Mouse (Mus musculus) hindbrain, postnatal 0 days (tissue): ENCODE measurements around the gene Ets2. TPM values are rescaled to one million over a fixed set of nuclear protein-coding genes. Genes with fewer than 3 reads are reported as not detected.

ENCODE experiments used
- ATAC-seq: fragments of 200-750 bp; cut with Nextera tagmentation; 2 replicates; pipeline ENCODE4 v1.8.0; 2017; ENCODE audit warnings: mild to moderate bottlenecking, moderate TSS enrichment, moderate library complexity
- DNase-seq: peaks from one replicate; pipeline ENCODE4 v3.0.0-alpha.2; 2015; ENCODE audit warnings: low spot score
- H3K27ac ChIP-seq: fragments of 300-500 bp; sonication (generic); 2 replicates; pipeline ENCODE4 v1.5.1; 2014; ENCODE audit warnings: mild to moderate bottlenecking
- H3K27me3 ChIP-seq: fragments of 300-500 bp; sonication (generic); 2 replicates; pipeline ENCODE4 v1.6.1; 2014; ENCODE audit warnings: low read length, mixed read lengths; ENCODE audit not compliant: insufficient read depth
- H3K36me3 ChIP-seq: fragments of 300-500 bp; sonication (generic); 2 replicates; pipeline ENCODE4 v1.6.1; 2014; ENCODE audit warnings: low read length, mixed read lengths; ENCODE audit not compliant: insufficient read depth
- H3K4me1 ChIP-seq: fragments of 300-500 bp; sonication (generic); 2 replicates; pipeline ENCODE4 v1.6.1; 2014; ENCODE audit warnings: antibody characterized with exemption, low read length, mixed read lengths; ENCODE audit not compliant: insufficient read depth
- H3K4me2 ChIP-seq: fragments of 300-500 bp; sonication (generic); 2 replicates; pipeline ENCODE4 v1.6.1; 2014; ENCODE audit warnings: low read depth, mild to moderate bottlenecking, low read length, moderate library complexity, mixed read lengths
- H3K4me3 ChIP-seq: fragments of 300-500 bp; sonication (generic); 2 replicates; pipeline ENCODE4 v1.5.1; 2014; ENCODE audit warnings: low read length
- H3K9ac ChIP-seq: fragments of 300-500 bp; sonication (generic); replicated peaks from 2 replicates; pipeline ENCODE4 v1.6.1; 2014; ENCODE audit warnings: mild to moderate bottlenecking, low read length, moderate library complexity, mixed read lengths
- H3K9me3 ChIP-seq: fragments of 300-500 bp; sonication (generic); 2 replicates; pipeline ENCODE4 v1.6.1; 2016; ENCODE audit warnings: low read length, mixed read lengths
- CTCF ChIP-seq: IDR thresholded peaks from 2 replicates; pipeline ENCODE4 v1.5.1; 2016; ENCODE audit warnings: antibody characterized with exemption, control low read depth, low read depth
- WGBS: fragments of 180-500 bp; shearing (Covaris S2); extraction: QIAGEN DNeasy Blood & Tissue Kit; methylation state at CpG from one replicate; pipeline ENCODE4 v1.1.7; 2014; 5-methylcytosine and 5-hydroxymethylcytosine counted together
- polyA plus RNA-seq: library from polyadenylated mRNA; unstranded; fragments of >200 nt; fragmentation: Nextera tagmentation; extraction: Ambion mirVana; gene quantifications from 2 replicates; pipeline ENCODE4 v1.2.1, GENCODE M21; 2015
- total RNA-seq: library from RNA; depleted of rRNA; stranded (reverse); fragments of >200 nt; gene quantifications from 2 replicates; pipeline ENCODE4 v1.2.3, GENCODE M21; 2014

The Ets2 gene
- total and polyA plus RNA-seq, 2 experiments from 2014 or later, result 15.1 to 24.2 TPM

- Histone ChIP-seq H3K27me3 (no peaks in the 10 kb centered on the region), H3K9me3 (no peaks in the 10 kb centered on the region), H3K27ac (no peak overlapping the region), H3K4me1 (no peaks in the 10 kb centered on the region), H3K9ac (no peak overlapping the region), H3K4me3 (no peak overlapping the region), H3K36me3 (no peaks in the 10 kb centered on the region), H3K4me2 (no peak overlapping the region)
- no peak for DNase-seq
- 78% methylated on average over 10 of the region's 10 CpGs for WGBS
- no peak for TF ChIP-seq CTCF
- ATAC-seq, result no peak
These were observed 40.3 kb downstream of the Ets2 start for GRCm38 (mm10) chr16:95741915-95742739.

GRCm38 (mm10) chr16:95742740-95743030 lies 40.8 kb downstream of the Ets2 start:
- Histone ChIP-seq H3K4me1 (no peaks in the 10 kb centered on the region), H3K4me3 (no peak overlapping the region), H3K36me3 (no peaks in the 10 kb centered on the region), H3K9ac (no peak overlapping the region), H3K9me3 (no peaks in the 10 kb centered on the region), H3K4me2 (no peak overlapping the region), H3K27ac (no peak overlapping the region), H3K27me3 (no peaks in the 10 kb centered on the region)
- TF ChIP-seq CTCF, result no peak
- DNase-seq, result no peak
- ATAC-seq, result no peak
- WGBS, result 78% methylated on average over 6 of the region's 6 CpGs

- Histone ChIP-seq H3K27ac (no peak overlapping the region), H3K9ac (no peak overlapping the region), H3K4me1 (no peaks in the 10 kb centered on the region), H3K36me3 (no peaks in the 10 kb centered on the region), H3K9me3 (no peaks in the 10 kb centered on the region), H3K4me3 (no peak overlapping the region), H3K4me2 (no peak overlapping the region), H3K27me3 (no peaks in the 10 kb centered on the region)
- WGBS, result 83% methylated on average over 4 of the region's 4 CpGs
- no peak for ATAC-seq
- no peak for DNase-seq
- TF ChIP-seq CTCF, result no peak
These were observed 41.2 kb downstream of the Ets2 start for GRCm38 (mm10) chr16:95743104-95743503.

GRCm38 (mm10) chr16:95744771-95745170 lies 42.9 kb downstream of the Ets2 start:
- Histone ChIP-seq H3K4me2 (no peak overlapping the region), H3K9ac (no peak overlapping the region), H3K27ac (no peak overlapping the region), H3K36me3 (no peaks in the 10 kb centered on the region), H3K9me3 (no peaks in the 10 kb centered on the region), H3K27me3 (no peaks in the 10 kb centered on the region), H3K4me1 (0 out of 2 replicates have a peak, but pooled peaks cover 3% of the 10 kb centered on the region), H3K4me3 (no peak overlapping the region)
- no peak for TF ChIP-seq CTCF
- no peak for DNase-seq
- ATAC-seq, result no peak
- 78% methylated on average over 8 of the region's 8 CpGs for WGBS

- 0 out of 2 replicates have a peak, but pooled peaks cover 3% of the 10 kb centered on the region for H3K4me1 ChIP-seq
- no peak for DNase-seq
- H3K9me3 ChIP-seq, result no peaks in the 10 kb centered on the region
- ATAC-seq, result no peak
- WGBS, result 71% methylated on average over 3 of the region's 3 CpGs
- no peak overlapping the region for H3K9ac ChIP-seq
- no peaks in the 10 kb centered on the region for H3K27me3 ChIP-seq
- H3K27ac ChIP-seq, result no peak overlapping the region
- no peak overlapping the region for H3K4me3 ChIP-seq
- no peaks in the 10 kb centered on the region for H3K36me3 ChIP-seq
- no peak overlapping the region for H3K4me2 ChIP-seq
- TF ChIP-seq CTCF, result no peak
These were observed 43.8 kb downstream of the Ets2 start for GRCm38 (mm10) chr16:95745685-95746084.

- H3K4me1 ChIP-seq, result 0 out of 2 replicates have a peak, but pooled peaks cover 3% of the 10 kb centered on the region
- 83% methylated on average over 2 of the region's 2 CpGs for WGBS
- no peaks in the 10 kb centered on the region for H3K9me3 ChIP-seq
- no peak for ATAC-seq
- no peak overlapping the region for H3K4me3 ChIP-seq
- no peaks in the 10 kb centered on the region for H3K36me3 ChIP-seq
- no peak for DNase-seq
- no peaks in the 10 kb centered on the region for H3K27me3 ChIP-seq
- no peak overlapping the region for H3K9ac ChIP-seq
- no peak for TF ChIP-seq CTCF
- no peak overlapping the region for H3K4me2 ChIP-seq
- H3K27ac ChIP-seq, result no peak overlapping the region
These were observed 44.7 kb downstream of the Ets2 start for GRCm38 (mm10) chr16:95746565-95746964.

GRCm38 (mm10) chr16:95749291-95750103 lies 47.6 kb downstream of the Ets2 start:
- ATAC-seq (no peak), DNase-seq (no peak)
- H3K4me3 ChIP-seq, result no peak overlapping the region
- H3K9ac ChIP-seq, result no peak overlapping the region
- no peaks in the 10 kb centered on the region for H3K9me3 ChIP-seq
- 0 out of 2 replicates have a peak, but pooled peaks cover 3% of the 10 kb centered on the region for H3K4me1 ChIP-seq
- WGBS, result 68% methylated on average over 12 of the region's 12 CpGs
- no peak overlapping the region for H3K27ac ChIP-seq
- H3K4me2 ChIP-seq, result no peak overlapping the region
- TF ChIP-seq CTCF, result peak; percentile 11; the same call in 1 of the 2 replicates
- H3K36me3 ChIP-seq, result no peaks in the 10 kb centered on the region
- H3K27me3 ChIP-seq, result no peaks in the 10 kb centered on the region
